ENCODE assay signal across 26 mouse cellular contexts in genomic region chr10:94989321-94989720, GRCm38 (mm10). TPM values are rescaled to one million over a fixed set of nuclear protein-coding genes. Genes with fewer than 3 reads are reported as not detected.
DNase-seq lines count a peak whose midpoint lies in the region; ATAC-seq lines count a peak whose summit lies in the region.
"Had no signal": no experiment of that assay in that cellular context is flagged by ENCODE, and none has a peak within 500 bp of the region (broad histone marks: within the 10 kb centered on the region; RNA-seq: fewer than 3 reads in every experiment).

No protein-coding gene starts in this region.

- peak; percentile 36 for DNase-seq in adrenal gland, postnatal 14 days
- DNase-seq in adrenal gland, postnatal 4 days (ENCODE audit: low spot score in 2 of 2): no peak
- no peak for DNase-seq in hindbrain, embryonic 10.5 days (ENCODE audit: low spot score)
- peak; percentile 19 for DNase-seq in left cerebral cortex, postnatal 4 days
- DNase-seq in left cerebral cortex, postnatal 36 days (ENCODE audit: low spot score in 2 of 2): no peak
- DNase-seq in kidney, postnatal 14 days: peak; percentile 9
- DNase-seq in spleen, postnatal 4 days (ENCODE audit: low spot score in 2 of 2): no peak
- DNase-seq: cerebellum, adult 2 months; cerebellum, postnatal 36 days; heart, adult 2 months; lung, embryonic 14.5 days; lung, postnatal 36 days; right cerebral cortex, postnatal 25 days; thymus, postnatal 4 days had no signal

- H3K36me3 ChIP-seq in hindbrain, embryonic 10.5 days: no peaks in the 10 kb centered on the region
- H3K36me3 ChIP-seq in hindbrain, embryonic 13.5 days: no peaks in the 10 kb centered on the region
- H3K36me3 ChIP-seq: G1E; heart, embryonic 13.5 days; intestine, embryonic 15.5 days; limb, embryonic 15.5 days; liver, embryonic 15.5 days had no signal

- intact Hi-C loops in left cerebral cortex, postnatal 4 days (cut with DNase I): no loop called here
- intact Hi-C loops in left cerebral cortex, postnatal 36 days (cut with DNase I): loop anchor here (10.0 kb wide), 1 partner anchor 245 kb away; no protein-coding TSS in a partner anchor

- H3K9me3 ChIP-seq in hindbrain, embryonic 10.5 days: no peaks in the 10 kb centered on the region
- no peaks in the 10 kb centered on the region for H3K9me3 ChIP-seq in hindbrain, embryonic 13.5 days
- H3K9me3 ChIP-seq: forebrain, embryonic 13.5 days; heart, embryonic 13.5 days; intestine, embryonic 15.5 days; limb, embryonic 15.5 days; liver, embryonic 15.5 days had no signal

- H3K4me2 ChIP-seq in hindbrain, embryonic 13.5 days: no peak overlapping the region
- H3K4me2 ChIP-seq: forebrain, embryonic 13.5 days; heart, embryonic 13.5 days; intestine, embryonic 15.5 days; limb, embryonic 15.5 days; liver, embryonic 15.5 days; lung, embryonic 14.5 days; midbrain, embryonic 11.5 days had no signal

- 87% methylated on average over 5 of the region's 5 CpGs for WGBS in hindbrain, embryonic 10.5 days
- 91% methylated on average over 5 of the region's 5 CpGs for WGBS in hindbrain, embryonic 13.5 days

- no peak for ATAC-seq in hindbrain, embryonic 13.5 days (ENCODE audit: low FRiP score)
- ATAC-seq: forebrain, embryonic 13.5 days; hindbrain, postnatal 0 days; intestine, embryonic 15.5 days; midbrain, embryonic 16.5 days had no signal

- 0 out of 2 replicates have a peak overlapping the region, but pooled peaks have one; percentile 5 for H3K27ac ChIP-seq in hindbrain, embryonic 10.5 days
- H3K27ac ChIP-seq in hindbrain, embryonic 13.5 days: no peak overlapping the region
- H3K27ac ChIP-seq: forebrain, embryonic 13.5 days; hindbrain, postnatal 0 days; intestine, embryonic 15.5 days; layer of hippocampus, adult 2 months; left cerebral cortex, adult 2 months; liver, embryonic 15.5 days had no signal

- H3K9ac ChIP-seq in hindbrain, embryonic 13.5 days: no peak overlapping the region
- H3K9ac ChIP-seq: forebrain, embryonic 13.5 days; heart, embryonic 13.5 days; intestine, embryonic 15.5 days; limb, embryonic 15.5 days; liver, embryonic 15.5 days; lung, embryonic 14.5 days had no signal

- H3K4me1 ChIP-seq in hindbrain, embryonic 10.5 days (replicated peaks): peaks cover 30% of the 10 kb centered on the region
- peaks cover 18% of the 10 kb centered on the region for H3K4me1 ChIP-seq in hindbrain, embryonic 13.5 days (replicated peaks)
- H3K4me1 ChIP-seq: liver, embryonic 15.5 days had no signal

- peaks cover 40% of the 10 kb centered on the region for H3K27me3 ChIP-seq in hindbrain, embryonic 10.5 days (ENCODE audit: insufficient read depth, poor library complexity, severe bottlenecking)
- H3K27me3 ChIP-seq in hindbrain, embryonic 13.5 days: no peaks in the 10 kb centered on the region
- H3K27me3 ChIP-seq: forebrain, embryonic 13.5 days; heart, embryonic 13.5 days; intestine, embryonic 15.5 days; limb, embryonic 15.5 days had no signal

- no peak overlapping the region for H3K4me3 ChIP-seq in hindbrain, embryonic 10.5 days
- no peak overlapping the region for H3K4me3 ChIP-seq in hindbrain, embryonic 13.5 days
- H3K4me3 ChIP-seq: forebrain, embryonic 13.5 days; heart, adult 2 months; heart, embryonic 13.5 days; intestine, embryonic 15.5 days; layer of hippocampus, adult 2 months; left cerebral cortex, adult 2 months; limb, embryonic 15.5 days; liver, embryonic 15.5 days had no signal

RNA-seq across cellular contexts. Expression of gene Plxnc1, which starts 44.7 kb away (rescaled TPM):
- total RNA-seq in adrenal gland, postnatal 14 days (2021): 4.1 and 4.2 TPM in 2 replicates
- 1 to 10 TPM; 5.2 to 7.4 TPM for total RNA-seq in adrenal gland, postnatal 4 days (2021)
- 1.5 TPM in 2 replicates for polyA plus RNA-seq in hindbrain, embryonic 10.5 days (2016; fragmentation: Nextera tagmentation; extraction: Ambion mirVana)
- 6.8 and 7.3 TPM in 2 replicates for polyA plus RNA-seq in hindbrain, embryonic 13.5 days (2015; fragmentation: Nextera tagmentation; extraction: Ambion mirVana)
- 10 to 100 TPM; 58.4 to 67.3 TPM for total RNA-seq in left cerebral cortex, postnatal 4 days (2021)
- 10 to 100 TPM; 37.2 to 47.8 TPM for total RNA-seq in left cerebral cortex, postnatal 36 days (2021)

Comparison
In these comparisons a context has a peak if more than half of its experiments do, and no peak if none do; other contexts are left out.
1. DNase-seq: peak in adrenal gland, postnatal 14 days (single experiment), left cerebral cortex, postnatal 4 days (single experiment) and kidney, postnatal 14 days (single experiment); none in adrenal gland, postnatal 4 days (0 of 2), hindbrain, embryonic 10.5 days (single experiment), left cerebral cortex, postnatal 36 days (0 of 2) and spleen, postnatal 4 days (0 of 2).